Mouse (Mus musculus): ENCODE measurements around the gene Wwox. TPM values are rescaled to one million over a fixed set of nuclear protein-coding genes. Genes with fewer than 3 reads are reported as not detected.

Wwox gene
- polyA plus RNA-seq, 1 experiment from 2014 or later, result 12.9 TPM

GRCm38 (mm10) chr8:114803113-114803512 lies 363.7 kb downstream of the Wwox start:
- ATAC-seq (ENCODE audit: low FRiP score, low TSS enrichment), result no peak
- Histone ChIP-seq H3K27ac (replicated peaks; ENCODE audit: low read depth, low read length) (no peak overlapping the region), H3K4me1 (ENCODE audit: control insufficient read depth, insufficient read depth, low read length) (no peaks in the 10 kb centered on the region), H3K36me3 (ENCODE audit: control insufficient read depth, insufficient read depth, low read length) (no peaks in the 10 kb centered on the region), H3K9ac (replicated peaks; ENCODE audit: low read length) (no peak overlapping the region), H3K9me3 (ENCODE audit: control insufficient read depth, low read length) (no peaks in the 10 kb centered on the region), H3K27me3 (ENCODE audit: control insufficient read depth, insufficient read depth, low read length) (no peaks in the 10 kb centered on the region), H3K4me2 (ENCODE audit: low read length) (no peak overlapping the region), H3K4me3 (replicated peaks; ENCODE audit: low read depth, low read length) (no peak overlapping the region)
- 55% methylated on average over 5 of the region's 5 CpGs for WGBS
- peak; percentile 21 for DNase-seq

- Histone ChIP-seq H3K9ac (replicated peaks; ENCODE audit: low read length) (no peak overlapping the region), H3K4me2 (ENCODE audit: low read length) (no peak overlapping the region), H3K9me3 (ENCODE audit: control insufficient read depth, low read length) (0 out of 2 replicates have a peak, but pooled peaks cover 4% of the 10 kb centered on the region), H3K36me3 (ENCODE audit: control insufficient read depth, insufficient read depth, low read length) (no peaks in the 10 kb centered on the region), H3K4me3 (replicated peaks; ENCODE audit: low read depth, low read length) (no peak overlapping the region), H3K27me3 (ENCODE audit: control insufficient read depth, insufficient read depth, low read length) (no peaks in the 10 kb centered on the region), H3K4me1 (ENCODE audit: control insufficient read depth, insufficient read depth, low read length) (no peaks in the 10 kb centered on the region), H3K27ac (replicated peaks; ENCODE audit: low read depth, low read length) (no peak overlapping the region)
- no peak for ATAC-seq (ENCODE audit: low FRiP score, low TSS enrichment)
- WGBS, result 91% methylated on average over 9 of the region's 9 CpGs
- DNase-seq, result no peak
These were observed 367.5 kb downstream of the Wwox start for GRCm38 (mm10) chr8:114806826-114807420.

- Histone ChIP-seq H3K27ac (replicated peaks; ENCODE audit: low read depth, low read length) (no peak overlapping the region), H3K9me3 (ENCODE audit: control insufficient read depth, low read length) (0 out of 2 replicates have a peak, but pooled peaks cover 4% of the 10 kb centered on the region), H3K36me3 (ENCODE audit: control insufficient read depth, insufficient read depth, low read length) (no peaks in the 10 kb centered on the region), H3K4me1 (ENCODE audit: control insufficient read depth, insufficient read depth, low read length) (no peaks in the 10 kb centered on the region), H3K9ac (replicated peaks; ENCODE audit: low read length) (no peak overlapping the region), H3K4me3 (replicated peaks; ENCODE audit: low read depth, low read length) (no peak overlapping the region), H3K27me3 (ENCODE audit: control insufficient read depth, insufficient read depth, low read length) (no peaks in the 10 kb centered on the region), H3K4me2 (ENCODE audit: low read length) (no peak overlapping the region)
- 46% methylated on average over 22 of the region's 22 CpGs for WGBS
- DNase-seq, result no peak
- ATAC-seq (ENCODE audit: low FRiP score, low TSS enrichment), result no peak
These were observed 368.4 kb downstream of the Wwox start for GRCm38 (mm10) chr8:114807676-114808426.

- Histone ChIP-seq H3K27ac (replicated peaks; ENCODE audit: low read depth, low read length) (no peak overlapping the region), H3K9me3 (ENCODE audit: control insufficient read depth, low read length) (0 out of 2 replicates have a peak, but pooled peaks cover 4% of the 10 kb centered on the region), H3K4me2 (ENCODE audit: low read length) (no peak overlapping the region), H3K9ac (replicated peaks; ENCODE audit: low read length) (no peak overlapping the region), H3K4me3 (replicated peaks; ENCODE audit: low read depth, low read length) (no peak overlapping the region), H3K36me3 (ENCODE audit: control insufficient read depth, insufficient read depth, low read length) (no peaks in the 10 kb centered on the region), H3K4me1 (ENCODE audit: control insufficient read depth, insufficient read depth, low read length) (no peaks in the 10 kb centered on the region), H3K27me3 (ENCODE audit: control insufficient read depth, insufficient read depth, low read length) (no peaks in the 10 kb centered on the region)
- 93% methylated on average over 5 of the region's 5 CpGs for WGBS
- no peak for ATAC-seq (ENCODE audit: low FRiP score, low TSS enrichment)
- DNase-seq, result no peak
These were observed 371.0 kb downstream of the Wwox start for GRCm38 (mm10) chr8:114810470-114810869.

GRCm38 (mm10) chr8:114813830-114814229 lies 374.4 kb downstream of the Wwox start:
- 91% methylated on average over 10 of the region's 10 CpGs for WGBS
- Histone ChIP-seq H3K4me1 (ENCODE audit: control insufficient read depth, insufficient read depth, low read length) (no peaks in the 10 kb centered on the region), H3K27ac (replicated peaks; ENCODE audit: low read depth, low read length) (no peak overlapping the region), H3K4me2 (ENCODE audit: low read length) (no peak overlapping the region), H3K36me3 (ENCODE audit: control insufficient read depth, insufficient read depth, low read length) (no peaks in the 10 kb centered on the region), H3K27me3 (ENCODE audit: control insufficient read depth, insufficient read depth, low read length) (no peaks in the 10 kb centered on the region), H3K9ac (replicated peaks; ENCODE audit: low read length) (no peak overlapping the region), H3K4me3 (replicated peaks; ENCODE audit: low read depth, low read length) (no peak overlapping the region), H3K9me3 (ENCODE audit: control insufficient read depth, low read length) (0 out of 2 replicates have a peak, but pooled peaks cover 4% of the 10 kb centered on the region)
- no peak for DNase-seq
- no peak for ATAC-seq (ENCODE audit: low FRiP score, low TSS enrichment)

- Histone ChIP-seq H3K9me3 (ENCODE audit: control insufficient read depth, low read length) (0 out of 2 replicates have a peak, but pooled peaks cover 4% of the 10 kb centered on the region), H3K4me1 (ENCODE audit: control insufficient read depth, insufficient read depth, low read length) (no peaks in the 10 kb centered on the region), H3K9ac (replicated peaks; ENCODE audit: low read length) (no peak overlapping the region), H3K36me3 (ENCODE audit: control insufficient read depth, insufficient read depth, low read length) (no peaks in the 10 kb centered on the region), H3K27ac (replicated peaks; ENCODE audit: low read depth, low read length) (no peak overlapping the region), H3K27me3 (ENCODE audit: control insufficient read depth, insufficient read depth, low read length) (no peaks in the 10 kb centered on the region), H3K4me2 (ENCODE audit: low read length) (no peak overlapping the region), H3K4me3 (replicated peaks; ENCODE audit: low read depth, low read length) (no peak overlapping the region)
- ATAC-seq (ENCODE audit: low FRiP score, low TSS enrichment) (no peak), DNase-seq (no peak)
- 87% methylated on average over 10 of the region's 10 CpGs for WGBS
These were observed 375.6 kb downstream of the Wwox start for GRCm38 (mm10) chr8:114814769-114815736.

GRCm38 (mm10) chr8:114816343-114816742 lies 376.9 kb downstream of the Wwox start:
- Histone ChIP-seq H3K4me2 (ENCODE audit: low read length) (no peak overlapping the region), H3K9ac (replicated peaks; ENCODE audit: low read length) (no peak overlapping the region), H3K4me3 (replicated peaks; ENCODE audit: low read depth, low read length) (no peak overlapping the region), H3K27me3 (ENCODE audit: control insufficient read depth, insufficient read depth, low read length) (no peaks in the 10 kb centered on the region), H3K9me3 (ENCODE audit: control insufficient read depth, low read length) (0 out of 2 replicates have a peak, but pooled peaks cover 2% of the 10 kb centered on the region), H3K27ac (replicated peaks; ENCODE audit: low read depth, low read length) (no peak overlapping the region), H3K4me1 (ENCODE audit: control insufficient read depth, insufficient read depth, low read length) (no peaks in the 10 kb centered on the region), H3K36me3 (ENCODE audit: control insufficient read depth, insufficient read depth, low read length) (no peaks in the 10 kb centered on the region)
- peak; percentile 40 for DNase-seq
- ATAC-seq (ENCODE audit: low FRiP score, low TSS enrichment), result no peak
- WGBS, result 75% methylated on average over 12 of the region's 12 CpGs

- Histone ChIP-seq H3K27me3 (ENCODE audit: control insufficient read depth, insufficient read depth, low read length) (no peaks in the 10 kb centered on the region), H3K4me3 (replicated peaks; ENCODE audit: low read depth, low read length) (no peak overlapping the region), H3K27ac (replicated peaks; ENCODE audit: low read depth, low read length) (no peak overlapping the region), H3K4me2 (ENCODE audit: low read length) (no peak overlapping the region), H3K9me3 (ENCODE audit: control insufficient read depth, low read length) (no peaks in the 10 kb centered on the region), H3K9ac (replicated peaks; ENCODE audit: low read length) (no peak overlapping the region), H3K4me1 (ENCODE audit: control insufficient read depth, insufficient read depth, low read length) (no peaks in the 10 kb centered on the region), H3K36me3 (ENCODE audit: control insufficient read depth, insufficient read depth, low read length) (no peaks in the 10 kb centered on the region)
- WGBS, result 17% methylated on average over 4 of the region's 4 CpGs
- no peak for DNase-seq
- no peak for ATAC-seq (ENCODE audit: low FRiP score, low TSS enrichment)
These were observed 377.5 kb downstream of the Wwox start for GRCm38 (mm10) chr8:114816949-114817348.
